Mouse (Mus musculus): ENCODE measurements around the gene Nr2c2ap. TPM values are rescaled to one million over a fixed set of nuclear protein-coding genes. Genes with fewer than 3 reads are reported as not detected.

The Nr2c2ap gene
- polyA plus RNA-seq, 1 experiment from 2014 or later = 20.7 TPM

GRCm38 (mm10) chr8:70128435-70128834 lies 2.7 kb upstream of the Nr2c2ap start:
- ATAC-seq (replicated peaks; ENCODE audit: low FRiP score) (no peak), DNase-seq (ENCODE audit: low spot score) (no peak)
- peaks cover 1% of the 10 kb centered on the region; the same call in 1 of the 2 replicates for H3K36me3 ChIP-seq (ENCODE audit: control insufficient read depth, insufficient read depth, low read length)

GRCm38 (mm10) chr8:70129309-70129952 lies 1.7 kb upstream of the Nr2c2ap start:
- peaks cover 5% of the 10 kb centered on the region; the same call in 1 of the 2 replicates for H3K36me3 ChIP-seq (ENCODE audit: control insufficient read depth, insufficient read depth, low read length)
- no peak overlapping the region for H3K27ac ChIP-seq (ENCODE audit: low read depth, low read length)
- H3K9me3 ChIP-seq (ENCODE audit: control insufficient read depth, low read length) = no peaks in the 10 kb centered on the region
- H3K9ac ChIP-seq (ENCODE audit: low read length) = no peak overlapping the region
- no peak for DNase-seq (ENCODE audit: low spot score)
- H3K4me2 ChIP-seq (ENCODE audit: low read depth, low read length, severe bottlenecking) = no peak overlapping the region
- no peak for ATAC-seq (replicated peaks; ENCODE audit: low FRiP score)
- H3K4me1 ChIP-seq (replicated peaks; ENCODE audit: control insufficient read depth, insufficient read depth, low read length) = peaks cover 2% of the 10 kb centered on the region; the same call in 1 of the 2 replicates
- no peaks in the 10 kb centered on the region for H3K27me3 ChIP-seq (ENCODE audit: control insufficient read depth, insufficient read depth, low read length)
- H3K4me3 ChIP-seq (ENCODE audit: low read depth, low read length) = no peak overlapping the region
- WGBS = 72% methylated on average over 9 of the region's 9 CpGs

More at GRCm38 (mm10) chr8:70128435-70128834, 2.7 kb upstream of the Nr2c2ap start:
- Histone ChIP-seq H3K27ac (ENCODE audit: low read depth, low read length) (no peak overlapping the region), H3K4me1 (replicated peaks; ENCODE audit: control insufficient read depth, insufficient read depth, low read length) (peaks cover 2% of the 10 kb centered on the region; the same call in 1 of the 2 replicates), H3K4me2 (ENCODE audit: low read depth, low read length, severe bottlenecking) (no peak overlapping the region), H3K9ac (ENCODE audit: low read length) (no peak overlapping the region), H3K27me3 (ENCODE audit: control insufficient read depth, insufficient read depth, low read length) (no peaks in the 10 kb centered on the region), H3K4me3 (ENCODE audit: low read depth, low read length) (no peak overlapping the region), H3K9me3 (ENCODE audit: control insufficient read depth, low read length) (no peaks in the 10 kb centered on the region)
- 74% methylated on average over 3 of the region's 3 CpGs for WGBS

GRCm38 (mm10) chr8:70130066-70130465 lies 1.1 kb upstream of the Nr2c2ap start:
- H3K27ac ChIP-seq (ENCODE audit: low read depth, low read length) = no peak overlapping the region
- peaks cover 2% of the 10 kb centered on the region; the same call in 1 of the 2 replicates for H3K4me1 ChIP-seq (replicated peaks; ENCODE audit: control insufficient read depth, insufficient read depth, low read length)
- DNase-seq (ENCODE audit: low spot score) = no peak
- WGBS = 80% methylated on average over 3 of the region's 3 CpGs
- peaks cover 8% of the 10 kb centered on the region; the same call in 1 of the 2 replicates for H3K36me3 ChIP-seq (ENCODE audit: control insufficient read depth, insufficient read depth, low read length)
- no peak for ATAC-seq (replicated peaks; ENCODE audit: low FRiP score)
- no peaks in the 10 kb centered on the region for H3K9me3 ChIP-seq (ENCODE audit: control insufficient read depth, low read length)
- H3K4me3 ChIP-seq (ENCODE audit: low read depth, low read length) = no peak overlapping the region
- H3K4me2 ChIP-seq (ENCODE audit: low read depth, low read length, severe bottlenecking) = no peak overlapping the region
- H3K27me3 ChIP-seq (ENCODE audit: control insufficient read depth, insufficient read depth, low read length) = no peaks in the 10 kb centered on the region
- no peak overlapping the region for H3K9ac ChIP-seq (ENCODE audit: low read length)

- no peak overlapping the region for H3K4me3 ChIP-seq (ENCODE audit: low read depth, low read length)
- ATAC-seq (replicated peaks; ENCODE audit: low FRiP score) = no peak
- no peaks in the 10 kb centered on the region for H3K9me3 ChIP-seq (ENCODE audit: control insufficient read depth, low read length)
- DNase-seq (ENCODE audit: low spot score) = no peak
- H3K9ac ChIP-seq (ENCODE audit: low read length) = no peak overlapping the region
- WGBS = 92% methylated on average over 5 of the region's 5 CpGs
- H3K27ac ChIP-seq (ENCODE audit: low read depth, low read length) = no peak overlapping the region
- peaks cover 8% of the 10 kb centered on the region for H3K4me1 ChIP-seq (replicated peaks; ENCODE audit: control insufficient read depth, insufficient read depth, low read length)
- no peak overlapping the region for H3K4me2 ChIP-seq (ENCODE audit: low read depth, low read length, severe bottlenecking)
- H3K27me3 ChIP-seq (ENCODE audit: control insufficient read depth, insufficient read depth, low read length) = no peaks in the 10 kb centered on the region
- H3K36me3 ChIP-seq (ENCODE audit: control insufficient read depth, insufficient read depth, low read length) = peaks cover 16% of the 10 kb centered on the region; the same call in 1 of the 2 replicates
Observed at GRCm38 (mm10) chr8:70134086-70134485, 3.0 kb downstream of the Nr2c2ap start.

- Histone ChIP-seq H3K4me1 (replicated peaks; ENCODE audit: control insufficient read depth, insufficient read depth, low read length) (peaks cover 8% of the 10 kb centered on the region), H3K27ac (ENCODE audit: low read depth, low read length) (no peak overlapping the region), H3K27me3 (ENCODE audit: control insufficient read depth, insufficient read depth, low read length) (no peaks in the 10 kb centered on the region), H3K9me3 (ENCODE audit: control insufficient read depth, low read length) (no peaks in the 10 kb centered on the region), H3K9ac (ENCODE audit: low read length) (no peak overlapping the region), H3K4me2 (ENCODE audit: low read depth, low read length, severe bottlenecking) (no peak overlapping the region), H3K4me3 (ENCODE audit: low read depth, low read length) (no peak overlapping the region), H3K36me3 (ENCODE audit: control insufficient read depth, insufficient read depth, low read length) (peaks cover 16% of the 10 kb centered on the region; the same call in 1 of the 2 replicates)
- WGBS = 94% methylated on average over 9 of the region's 9 CpGs
- DNase-seq (ENCODE audit: low spot score) (no peak), ATAC-seq (replicated peaks; ENCODE audit: low FRiP score) (no peak)
Observed at GRCm38 (mm10) chr8:70134931-70135330, 3.8 kb downstream of the Nr2c2ap start.

- H3K4me3 ChIP-seq (ENCODE audit: low read depth, low read length) = no peak overlapping the region
- DNase-seq (ENCODE audit: low spot score) = no peak
- WGBS = 88% methylated on average over 4 of the region's 4 CpGs
- no peaks in the 10 kb centered on the region for H3K27me3 ChIP-seq (ENCODE audit: control insufficient read depth, insufficient read depth, low read length)
- no peak for ATAC-seq (replicated peaks; ENCODE audit: low FRiP score)
- H3K4me2 ChIP-seq (ENCODE audit: low read depth, low read length, severe bottlenecking) = no peak overlapping the region
- peaks cover 16% of the 10 kb centered on the region; the same call in 1 of the 2 replicates for H3K36me3 ChIP-seq (ENCODE audit: control insufficient read depth, insufficient read depth, low read length)
- no peak overlapping the region for H3K27ac ChIP-seq (ENCODE audit: low read depth, low read length)
- no peak overlapping the region for H3K9ac ChIP-seq (ENCODE audit: low read length)
- no peaks in the 10 kb centered on the region for H3K9me3 ChIP-seq (ENCODE audit: control insufficient read depth, low read length)
- H3K4me1 ChIP-seq (replicated peaks; ENCODE audit: control insufficient read depth, insufficient read depth, low read length) = peaks cover 14% of the 10 kb centered on the region
Observed at GRCm38 (mm10) chr8:70136591-70136990, 5.5 kb downstream of the Nr2c2ap start.

- no peak for ATAC-seq (replicated peaks; ENCODE audit: low FRiP score)
- Histone ChIP-seq H3K9ac (ENCODE audit: low read length) (no peak overlapping the region; the same call in 1 of the 2 replicates), H3K27ac (ENCODE audit: low read depth, low read length) (no peak overlapping the region), H3K4me3 (ENCODE audit: low read depth, low read length) (peak overlapping the region; percentile 69; the same call in 1 of the 2 replicates), H3K27me3 (ENCODE audit: control insufficient read depth, insufficient read depth, low read length) (no peaks in the 10 kb centered on the region), H3K9me3 (ENCODE audit: control insufficient read depth, low read length) (no peaks in the 10 kb centered on the region), H3K4me2 (ENCODE audit: low read depth, low read length, severe bottlenecking) (peak overlapping the region; percentile 74), H3K36me3 (ENCODE audit: control insufficient read depth, insufficient read depth, low read length) (peaks cover 16% of the 10 kb centered on the region; the same call in 1 of the 2 replicates), H3K4me1 (replicated peaks; ENCODE audit: control insufficient read depth, insufficient read depth, low read length) (peaks cover 12% of the 10 kb centered on the region)
- no peak for DNase-seq (ENCODE audit: low spot score)
- 80% methylated on average over 4 of the region's 4 CpGs for WGBS
Observed at GRCm38 (mm10) chr8:70137890-70138289, 6.8 kb downstream of the Nr2c2ap start.

- Histone ChIP-seq H3K4me1 (replicated peaks; ENCODE audit: control insufficient read depth, insufficient read depth, low read length) (peaks cover 12% of the 10 kb centered on the region), H3K4me2 (ENCODE audit: low read depth, low read length, severe bottlenecking) (peak within 1 kb of the TSS; percentile 74), H3K27me3 (ENCODE audit: control insufficient read depth, insufficient read depth, low read length) (no peaks in the 10 kb centered on the region), H3K36me3 (ENCODE audit: control insufficient read depth, insufficient read depth, low read length) (peaks cover 10% of the 10 kb centered on the region; the same call in 1 of the 2 replicates), H3K27ac (ENCODE audit: low read depth, low read length) (peak within 1 kb of the TSS; percentile 19; the same call in 1 of the 2 replicates), H3K4me3 (ENCODE audit: low read depth, low read length) (peak within 1 kb of the TSS; percentile 69), H3K9me3 (ENCODE audit: control insufficient read depth, low read length) (no peaks in the 10 kb centered on the region), H3K9ac (ENCODE audit: low read length) (peak within 1 kb of the TSS; percentile 68)
- DNase-seq (ENCODE audit: low spot score) (peak; percentile 99), ATAC-seq (replicated peaks; ENCODE audit: low FRiP score) (peak; percentile 97)
- WGBS = under 1% methylated on average over 46 of the region's 46 CpGs
Observed at GRCm38 (mm10) chr8:70139026-70139857, 8.1 kb downstream of the Nr2c2ap start, which contains the start of the genes Rfxank, Borcs8 and Mef2b. Rfxank (minus strand) TSS chr8:70139154. Borcs8 (plus strand) TSS chr8:70139499. Mef2b (plus strand) TSS chr8:70139711.
